Mouse (Mus musculus): Measurements from ENCODE around the gene Plin3. TPM values are rescaled to one million over a fixed set of nuclear protein-coding genes. Genes with fewer than 3 reads are reported as not detected.

Gene Plin3
- polyA plus RNA-seq, 1 experiment from 2014 or later, result 106 TPM

GRCm38 (mm10) chr17:56302363-56302996 lies 9.8 kb upstream of the Plin3 start:
- Histone ChIP-seq H3K9ac (replicated peaks; ENCODE audit: low read length) (peak overlapping the region; percentile 50), H3K27ac (ENCODE audit: low read length) (peak overlapping the region; percentile 93), H3K27me3 (ENCODE audit: insufficient read depth, low read length) (no peaks in the 10 kb centered on the region), H3K4me3 (ENCODE audit: low read length) (peak overlapping the region; percentile 74; the same call in 1 of the 2 replicates), H3K36me3 (ENCODE audit: insufficient read depth, low read length) (peaks cover 12% of the 10 kb centered on the region; the same call in 1 of the 2 replicates), H3K9me3 (ENCODE audit: low read length) (no peaks in the 10 kb centered on the region), H3K4me2 (replicated peaks; ENCODE audit: low read depth, low read length) (peak overlapping the region; percentile 98), H3K4me1 (ENCODE audit: insufficient read depth, low read length) (peaks cover 36% of the 10 kb centered on the region)
- peak; percentile 59 for ATAC-seq (ENCODE audit: low FRiP score, low TSS enrichment)
- 17% methylated on average over 13 of the region's 13 CpGs for WGBS

- no peak within 1 kb of the TSS for H3K4me3 ChIP-seq (ENCODE audit: low read length)
- no peak within 1 kb of the TSS for H3K4me2 ChIP-seq (replicated peaks; ENCODE audit: low read depth, low read length)
- no peaks in the 10 kb centered on the region for H3K9me3 ChIP-seq (ENCODE audit: low read length)
- no peaks in the 10 kb centered on the region for H3K36me3 ChIP-seq (ENCODE audit: insufficient read depth, low read length)
- WGBS, result 88% methylated on average over 9 of the region's 9 CpGs
- no peak within 1 kb of the TSS for H3K9ac ChIP-seq (replicated peaks; ENCODE audit: low read length)
- no peaks in the 10 kb centered on the region for H3K27me3 ChIP-seq (ENCODE audit: insufficient read depth, low read length)
- peaks cover 13% of the 10 kb centered on the region for H3K4me1 ChIP-seq (ENCODE audit: insufficient read depth, low read length)
- no peak for ATAC-seq (ENCODE audit: low FRiP score, low TSS enrichment)
- no peak within 1 kb of the TSS for H3K27ac ChIP-seq (ENCODE audit: low read length)
These were observed 7.5 kb upstream of the Plin3 start, which contains the start of gene Arrdc5 for GRCm38 (mm10) chr17:56300186-56300585. Arrdc5 (minus strand) TSS chr17:56300286.

GRCm38 (mm10) chr17:56298238-56298637 lies 5.6 kb upstream of the Plin3 start:
- Histone ChIP-seq H3K4me3 (ENCODE audit: low read length) (no peak overlapping the region), H3K27ac (ENCODE audit: low read length) (no peak overlapping the region), H3K27me3 (ENCODE audit: insufficient read depth, low read length) (no peaks in the 10 kb centered on the region), H3K4me2 (replicated peaks; ENCODE audit: low read depth, low read length) (no peak overlapping the region), H3K9me3 (ENCODE audit: low read length) (no peaks in the 10 kb centered on the region), H3K4me1 (ENCODE audit: insufficient read depth, low read length) (peaks cover 7% of the 10 kb centered on the region), H3K9ac (replicated peaks; ENCODE audit: low read length) (no peak overlapping the region), H3K36me3 (ENCODE audit: insufficient read depth, low read length) (no peaks in the 10 kb centered on the region)
- 100% methylated on average over 1 of the region's 1 CpGs for whole genome bisulfite sequencing
- no peak for ATAC-seq (ENCODE audit: low FRiP score, low TSS enrichment)

GRCm38 (mm10) chr17:56296201-56296600 lies 3.5 kb upstream of the Plin3 start:
- Histone ChIP-seq H3K4me1 (ENCODE audit: insufficient read depth, low read length) (peaks cover 15% of the 10 kb centered on the region), H3K27me3 (ENCODE audit: insufficient read depth, low read length) (no peaks in the 10 kb centered on the region), H3K36me3 (ENCODE audit: insufficient read depth, low read length) (no peaks in the 10 kb centered on the region), H3K9me3 (ENCODE audit: low read length) (no peaks in the 10 kb centered on the region), H3K4me3 (ENCODE audit: low read length) (no peak overlapping the region), H3K4me2 (replicated peaks; ENCODE audit: low read depth, low read length) (no peak overlapping the region), H3K27ac (ENCODE audit: low read length) (no peak overlapping the region), H3K9ac (replicated peaks; ENCODE audit: low read length) (no peak overlapping the region)
- no peak for ATAC-seq (ENCODE audit: low FRiP score, low TSS enrichment)
- 63% methylated on average over 1 of the region's 1 CpGs for WGBS

- H3K4me2 ChIP-seq (replicated peaks; ENCODE audit: low read depth, low read length), result no peak overlapping the region
- no peak overlapping the region for H3K4me3 ChIP-seq (ENCODE audit: low read length)
- ATAC-seq (ENCODE audit: low FRiP score, low TSS enrichment), result no peak
- peaks cover 25% of the 10 kb centered on the region for H3K4me1 ChIP-seq (ENCODE audit: insufficient read depth, low read length)
- no peaks in the 10 kb centered on the region for H3K36me3 ChIP-seq (ENCODE audit: insufficient read depth, low read length)
- no peak overlapping the region for H3K27ac ChIP-seq (ENCODE audit: low read length)
- H3K27me3 ChIP-seq (ENCODE audit: insufficient read depth, low read length), result no peaks in the 10 kb centered on the region
- 92% methylated on average over 19 of the region's 19 CpGs for WGBS
- 0 out of 2 replicates have a peak overlapping the region, but pooled peaks have one; percentile 13 for H3K9ac ChIP-seq (replicated peaks; ENCODE audit: low read length)
- no peaks in the 10 kb centered on the region for H3K9me3 ChIP-seq (ENCODE audit: low read length)
These were observed 1.6 kb upstream of the Plin3 start for GRCm38 (mm10) chr17:56294241-56294640.

GRCm38 (mm10) chr17:56293291-56293690 lies 618 bp upstream of the Plin3 start:
- Histone ChIP-seq H3K27me3 (ENCODE audit: insufficient read depth, low read length) (no peaks in the 10 kb centered on the region), H3K4me2 (replicated peaks; ENCODE audit: low read depth, low read length) (no peak overlapping the region), H3K36me3 (ENCODE audit: insufficient read depth, low read length) (no peaks in the 10 kb centered on the region), H3K4me1 (ENCODE audit: insufficient read depth, low read length) (peaks cover 35% of the 10 kb centered on the region), H3K4me3 (ENCODE audit: low read length) (no peak overlapping the region), H3K27ac (ENCODE audit: low read length) (no peak overlapping the region), H3K9ac (replicated peaks; ENCODE audit: low read length) (no peak overlapping the region), H3K9me3 (ENCODE audit: low read length) (no peaks in the 10 kb centered on the region)
- ATAC-seq (ENCODE audit: low FRiP score, low TSS enrichment), result no peak
- 90% methylated on average over 1 of the region's 1 CpGs for WGBS

- Histone ChIP-seq H3K4me2 (replicated peaks; ENCODE audit: low read depth, low read length) (peak overlapping the region; percentile 65), H3K9ac (replicated peaks; ENCODE audit: low read length) (peak overlapping the region; percentile 49), H3K9me3 (ENCODE audit: low read length) (no peaks in the 10 kb centered on the region), H3K36me3 (ENCODE audit: insufficient read depth, low read length) (no peaks in the 10 kb centered on the region), H3K4me1 (ENCODE audit: insufficient read depth, low read length) (peaks cover 42% of the 10 kb centered on the region), H3K27ac (ENCODE audit: low read length) (peak overlapping the region; percentile 98), H3K27me3 (ENCODE audit: insufficient read depth, low read length) (no peaks in the 10 kb centered on the region), H3K4me3 (ENCODE audit: low read length) (no peak overlapping the region)
- 40% methylated on average over 7 of the region's 7 CpGs for WGBS
- ATAC-seq (ENCODE audit: low FRiP score, low TSS enrichment), result no peak
These were observed 722 bp downstream of the Plin3 start for GRCm38 (mm10) chr17:56291826-56292475.

GRCm38 (mm10) chr17:56291171-56291511 lies 1.5 kb downstream of the Plin3 start:
- H3K9me3 ChIP-seq (ENCODE audit: low read length), result no peaks in the 10 kb centered on the region
- peak overlapping the region; percentile 98 for H3K27ac ChIP-seq (ENCODE audit: low read length)
- peak; percentile 90 for ATAC-seq (ENCODE audit: low FRiP score, low TSS enrichment)
- under 1% methylated on average over 16 of the region's 16 CpGs for WGBS
- H3K4me1 ChIP-seq (ENCODE audit: insufficient read depth, low read length), result peaks cover 42% of the 10 kb centered on the region
- H3K27me3 ChIP-seq (ENCODE audit: insufficient read depth, low read length), result no peaks in the 10 kb centered on the region
- H3K36me3 ChIP-seq (ENCODE audit: insufficient read depth, low read length), result peaks cover 6% of the 10 kb centered on the region
- peak overlapping the region; percentile 59 for H3K4me3 ChIP-seq (ENCODE audit: low read length)
- peak overlapping the region; percentile 73 for H3K9ac ChIP-seq (replicated peaks; ENCODE audit: low read length)
- peak overlapping the region; percentile 65 for H3K4me2 ChIP-seq (replicated peaks; ENCODE audit: low read depth, low read length)

- peak; percentile 93 for ATAC-seq (ENCODE audit: low FRiP score, low TSS enrichment)
These were observed 2.1 kb downstream of the Plin3 start for GRCm38 (mm10) chr17:56290388-56291170.

More at GRCm38 (mm10) chr17:56290388-56291170, 2.1 kb downstream of the Plin3 start:
- Histone ChIP-seq H3K36me3 (ENCODE audit: insufficient read depth, low read length) (peaks cover 12% of the 10 kb centered on the region), H3K9ac (replicated peaks; ENCODE audit: low read length) (peak overlapping the region; percentile 73), H3K9me3 (ENCODE audit: low read length) (no peaks in the 10 kb centered on the region), H3K4me3 (ENCODE audit: low read length) (peak overlapping the region; percentile 59), H3K4me2 (replicated peaks; ENCODE audit: low read depth, low read length) (peak overlapping the region; percentile 65), H3K27ac (ENCODE audit: low read length) (peak overlapping the region; percentile 98), H3K4me1 (ENCODE audit: insufficient read depth, low read length) (peaks cover 42% of the 10 kb centered on the region), H3K27me3 (ENCODE audit: insufficient read depth, low read length) (no peaks in the 10 kb centered on the region)
- 4% methylated on average over 17 of the region's 17 CpGs for WGBS

Measured in kidney, embryonic 16.5 days (tissue).